Mouse (Mus musculus) R1 (cell line): ENCODE measurements around the gene Rin2.
"Not testable (repeated sequence)": the region's sequence is repeated elsewhere in the genome, so short reads cannot be mapped to it uniquely, and the experiment has no call there.

Experiments used
- DNase-seq: peaks from one replicate; pipeline ENCODE4 v3.0.0-alpha.2; 2018; ENCODE audit warnings: low read depth, low spot score

Gene Rin2

DNA sequence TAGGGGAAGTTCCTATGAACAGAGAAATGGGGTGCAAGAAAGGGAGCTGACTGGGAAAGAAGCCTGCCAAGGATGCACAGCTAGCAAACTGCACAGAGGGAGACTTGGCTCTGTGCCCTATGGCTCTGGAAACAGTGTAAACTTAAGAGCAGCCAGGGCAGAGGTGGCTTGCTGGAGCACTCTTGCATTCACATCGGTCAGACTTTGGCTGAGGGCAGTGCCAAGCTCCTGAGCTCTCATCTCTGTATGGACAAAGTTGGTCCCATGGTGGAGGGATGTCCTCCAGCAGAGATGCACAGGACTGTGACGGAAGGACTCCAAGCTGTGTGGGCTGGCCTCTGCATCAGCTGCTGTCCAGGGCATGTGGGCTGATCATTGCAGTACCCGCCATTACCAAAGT is 8.5 kb downstream of the Rin2 start:
- DNase-seq = no peak

DNA sequence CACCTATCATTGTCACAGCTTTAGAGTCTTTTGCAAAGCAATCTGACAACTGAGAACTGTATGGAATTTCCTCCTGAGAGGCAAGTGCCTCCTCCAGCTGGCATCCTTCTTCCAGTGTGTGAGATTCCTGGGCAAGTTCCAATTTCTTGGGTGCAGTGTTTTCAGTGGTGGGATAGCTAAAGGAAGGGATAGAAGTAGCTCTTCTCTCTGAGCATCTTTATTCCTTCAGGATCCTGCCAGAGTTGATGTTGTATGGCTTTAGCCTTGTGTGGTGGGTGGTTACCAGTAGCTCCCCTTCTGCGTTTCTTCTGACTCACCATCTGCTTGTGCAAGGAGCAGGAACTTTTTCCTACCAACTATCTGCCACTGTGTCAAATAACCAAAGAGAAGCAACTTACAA is 9.1 kb downstream of the Rin2 start:
- no peak for DNase-seq

DNA sequence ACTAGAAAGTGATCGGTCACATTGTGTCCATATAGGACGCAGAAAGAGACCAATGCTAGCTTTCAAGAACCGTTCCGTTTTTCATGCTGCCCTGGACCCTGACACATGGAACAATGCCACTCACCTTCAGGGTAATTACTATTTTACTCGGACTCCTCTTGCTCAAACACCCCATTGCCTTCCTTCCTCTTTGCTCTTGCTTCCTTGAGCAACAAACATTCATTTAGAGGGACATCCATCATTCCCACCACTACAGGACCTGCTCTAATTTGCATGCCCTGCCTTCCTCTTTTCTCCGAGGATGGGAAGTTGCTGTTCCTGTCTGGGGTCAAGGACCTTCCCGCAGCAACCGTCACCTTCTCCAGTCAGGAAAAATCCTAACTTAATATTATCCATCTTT is 9.9 kb downstream of the Rin2 start:
- DNase-seq = no peak

DNA sequence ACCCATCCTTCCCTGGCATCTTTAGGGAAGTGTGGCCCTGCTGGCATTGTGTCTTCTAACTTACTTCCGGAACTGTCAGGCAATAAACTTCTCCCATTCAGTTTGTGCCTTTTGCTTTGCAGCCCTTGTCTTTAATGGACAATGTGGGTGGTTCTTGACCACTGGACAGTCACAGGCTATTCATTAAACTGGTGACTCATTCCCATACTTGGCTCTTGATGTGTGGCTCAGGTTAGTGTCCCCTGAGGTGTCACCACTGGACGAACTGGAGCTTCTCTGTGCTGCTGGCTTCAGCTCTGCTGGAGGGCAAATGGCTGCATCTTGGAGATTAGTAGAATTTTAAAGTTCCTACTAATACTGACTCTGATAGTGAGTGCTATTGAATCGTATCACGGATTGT is 11.0 kb downstream of the Rin2 start:
- no peak for DNase-seq

DNA sequence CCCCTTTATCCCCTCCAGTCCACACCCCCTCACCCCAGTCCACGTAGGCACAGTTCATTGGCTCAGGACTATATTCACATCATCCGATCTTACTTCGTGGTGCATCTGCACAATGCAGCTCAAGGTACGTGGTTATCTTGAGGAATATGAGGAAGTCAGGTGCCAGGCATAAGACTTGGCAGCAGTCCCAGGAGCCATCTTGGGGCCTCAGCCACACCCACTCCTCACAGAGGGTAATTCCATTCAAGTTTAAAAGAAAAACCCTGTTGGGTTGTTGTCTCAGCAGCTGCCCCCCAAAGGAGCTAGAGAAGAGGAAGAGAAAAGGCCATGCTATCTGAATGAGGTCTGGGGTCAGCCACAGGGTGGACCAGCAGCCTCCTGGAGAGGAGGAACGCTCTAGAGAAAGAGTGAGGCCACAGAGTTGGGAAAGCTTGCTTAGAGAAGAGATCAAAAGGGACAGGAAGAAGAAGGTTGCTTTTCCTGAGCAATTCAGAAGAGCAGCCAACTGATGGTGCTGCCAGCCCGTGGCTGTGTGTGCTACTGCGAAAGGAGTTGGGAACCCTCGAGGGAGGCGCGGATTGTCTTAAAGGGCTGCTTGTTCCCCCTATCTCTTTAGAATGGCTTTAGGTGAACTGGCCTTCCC is 16.5 kb downstream of the Rin2 start:
- no peak for DNase-seq

DNA sequence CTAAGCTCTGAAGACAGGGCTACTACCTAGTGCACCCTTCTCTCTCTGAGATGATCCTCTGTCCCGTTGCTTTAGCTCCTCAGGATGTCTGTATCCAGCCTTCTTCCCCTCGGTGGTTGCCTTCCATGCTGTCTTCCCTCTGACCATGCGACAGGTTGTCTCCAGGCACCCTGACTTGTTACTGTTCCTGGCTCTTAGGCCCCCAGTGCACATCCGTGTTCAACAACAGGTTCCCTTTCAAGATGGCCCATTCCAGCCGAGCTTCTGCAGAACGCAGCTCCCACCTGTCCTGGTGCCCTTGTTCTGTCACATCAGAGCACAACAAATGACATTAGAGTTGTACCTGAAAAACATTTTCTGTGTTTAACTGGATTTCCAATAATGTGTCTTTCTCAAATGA is 22.1 kb downstream of the Rin2 start:
- no peak for DNase-seq

DNA sequence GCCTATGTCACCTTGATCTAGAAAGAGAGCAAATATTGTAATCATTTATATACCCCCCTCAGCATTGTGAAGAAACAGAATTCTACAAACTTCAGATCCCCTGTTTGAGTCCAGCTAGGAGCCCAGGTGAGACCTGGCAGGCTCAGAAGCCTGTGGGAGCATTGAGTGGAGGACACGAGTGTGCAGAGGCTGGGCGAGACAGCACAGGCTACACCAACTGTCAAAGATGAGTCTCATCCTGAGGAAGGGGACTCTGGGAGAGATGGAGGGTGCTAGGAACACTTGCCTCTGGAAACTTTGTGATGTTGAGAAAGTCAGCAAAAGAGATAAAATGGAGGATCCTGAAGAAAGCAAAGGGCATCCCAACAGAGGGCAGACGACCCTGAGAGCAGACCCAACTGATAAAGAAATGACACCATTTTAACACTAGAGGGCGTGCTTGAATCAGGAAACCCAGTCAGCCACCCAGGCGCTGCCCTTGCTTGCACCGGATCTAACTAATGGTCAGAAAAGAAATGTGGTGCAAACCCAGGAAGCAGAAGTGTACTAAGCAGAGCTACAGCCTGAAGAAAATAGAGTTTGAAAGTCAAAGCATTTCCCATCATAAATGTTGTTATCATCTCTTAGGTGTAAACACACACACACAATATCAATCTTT is 24.5 kb downstream of the Rin2 start:
- peak; percentile 66 for DNase-seq

DNA sequence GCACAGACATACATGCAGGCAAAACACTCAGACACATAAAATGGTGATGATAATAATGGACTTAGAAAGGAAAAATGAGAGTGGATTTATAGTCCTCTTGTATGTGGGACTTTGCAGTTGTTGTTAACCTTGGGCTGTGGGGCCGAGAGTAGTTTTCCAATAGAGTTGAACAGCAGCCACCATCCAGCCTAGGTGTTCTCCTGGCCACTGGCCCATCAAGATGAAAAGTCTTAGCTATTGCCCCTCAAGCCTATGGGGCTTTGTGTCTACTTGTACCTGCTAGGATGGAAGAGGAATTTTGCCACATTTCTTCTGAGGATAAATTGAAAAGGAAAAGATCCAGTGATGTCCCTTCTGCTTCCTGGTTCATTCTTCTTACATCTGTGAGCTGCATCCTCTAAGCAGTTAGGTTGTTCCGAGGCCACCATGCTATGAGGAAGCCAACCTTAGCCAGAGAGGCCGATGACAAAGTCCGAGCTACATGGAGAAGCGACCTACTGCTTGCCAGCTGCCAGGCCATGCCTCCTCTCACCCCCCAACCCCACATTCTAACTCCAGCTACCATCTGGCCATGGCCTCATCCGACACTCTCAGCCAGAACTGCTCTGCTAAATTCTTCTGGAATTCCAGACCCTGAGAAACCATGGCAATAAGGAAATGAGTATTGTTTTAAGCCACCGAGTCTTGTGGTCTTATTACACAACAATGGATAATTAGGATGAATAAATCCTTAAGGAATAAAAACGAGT is 25.4 kb downstream of the Rin2 start:
- DNase-seq = no peak

DNA sequence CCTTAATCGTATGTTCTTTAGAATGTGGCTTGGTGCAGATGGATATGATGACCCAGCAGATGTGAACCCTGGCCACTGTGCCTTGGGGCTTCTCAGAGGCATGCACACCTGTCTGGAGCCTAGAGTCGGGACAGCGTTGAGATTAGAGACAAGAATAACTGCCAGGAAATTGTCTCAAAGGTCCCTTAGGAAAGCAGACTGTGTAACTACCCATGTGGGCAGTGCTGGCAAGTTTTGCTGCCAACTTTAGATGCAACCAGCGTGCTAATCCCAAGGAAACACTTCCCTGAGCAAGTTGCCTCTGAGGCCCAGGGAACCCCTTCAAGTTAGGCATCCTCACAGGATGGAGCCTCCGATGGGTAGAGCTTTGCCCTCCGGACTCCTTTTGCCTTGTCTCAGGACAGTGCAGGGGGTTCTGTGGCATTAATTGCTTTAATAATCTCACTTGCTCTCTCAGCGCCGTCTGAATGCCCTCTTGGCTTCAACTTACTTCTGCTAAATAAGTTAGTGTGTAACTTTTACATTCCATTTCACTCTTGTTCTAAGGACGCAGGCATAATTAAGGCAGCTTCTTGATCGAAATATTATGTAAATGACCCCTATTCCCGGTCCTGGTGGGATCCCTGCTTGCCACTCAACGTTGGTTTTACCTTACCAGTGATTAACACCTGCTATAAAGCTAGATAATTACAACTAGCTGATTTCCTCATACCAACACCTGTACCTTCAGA is 26.8 kb downstream of the Rin2 start:
- no peak for DNase-seq

DNA sequence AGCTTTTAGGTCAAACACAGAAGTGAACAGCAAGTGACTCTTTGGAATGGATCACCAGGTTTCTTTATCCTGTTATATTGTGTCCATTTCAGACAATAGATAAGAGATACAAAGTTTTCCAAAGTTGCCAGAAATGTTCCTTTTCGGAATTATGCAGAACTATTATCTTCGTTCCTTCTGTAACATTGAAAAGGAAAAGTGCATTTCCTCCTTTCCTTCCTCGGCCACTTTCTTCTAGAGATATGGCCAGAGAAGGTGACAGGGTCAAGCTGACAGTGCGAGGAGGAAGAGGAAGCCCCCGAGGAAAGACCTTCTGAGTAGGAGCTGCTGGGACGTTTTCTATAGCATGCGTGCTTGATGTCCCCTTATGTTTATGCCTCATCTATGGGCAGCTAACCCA is 29.7 kb downstream of the Rin2 start:
- no peak for DNase-seq

DNA sequence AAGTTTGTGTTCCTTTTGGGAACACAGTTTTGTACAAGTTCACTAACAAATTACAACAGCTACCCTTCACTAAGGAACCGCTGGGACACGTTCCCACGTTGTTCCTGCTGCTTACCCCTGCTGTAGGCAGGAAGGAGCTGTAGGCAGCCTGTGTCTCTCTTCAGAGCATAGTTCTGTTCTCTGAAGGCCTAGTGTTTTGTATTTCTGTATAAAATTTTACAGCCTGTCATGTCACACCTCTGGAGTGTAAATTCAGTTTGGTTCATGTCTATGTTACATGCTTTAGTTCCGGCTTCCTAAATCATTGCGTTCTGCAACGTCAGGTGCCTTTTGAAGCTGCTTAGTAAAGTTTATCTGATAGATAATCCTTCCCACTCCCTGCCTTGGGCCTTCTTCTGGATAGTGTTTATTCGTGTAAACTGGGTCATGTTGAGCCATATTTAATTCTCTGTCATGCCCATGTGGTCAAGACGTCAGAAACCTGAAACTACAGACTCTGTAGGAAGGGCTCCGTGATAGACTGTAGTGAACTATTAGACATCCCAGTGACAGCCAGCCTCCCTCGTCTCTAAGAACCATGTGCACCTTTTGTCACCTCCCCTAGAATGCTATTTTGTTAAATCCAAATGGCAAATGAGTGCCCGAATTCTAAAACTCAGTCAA is 34.8 kb downstream of the Rin2 start:
- DNase-seq = no peak

DNA sequence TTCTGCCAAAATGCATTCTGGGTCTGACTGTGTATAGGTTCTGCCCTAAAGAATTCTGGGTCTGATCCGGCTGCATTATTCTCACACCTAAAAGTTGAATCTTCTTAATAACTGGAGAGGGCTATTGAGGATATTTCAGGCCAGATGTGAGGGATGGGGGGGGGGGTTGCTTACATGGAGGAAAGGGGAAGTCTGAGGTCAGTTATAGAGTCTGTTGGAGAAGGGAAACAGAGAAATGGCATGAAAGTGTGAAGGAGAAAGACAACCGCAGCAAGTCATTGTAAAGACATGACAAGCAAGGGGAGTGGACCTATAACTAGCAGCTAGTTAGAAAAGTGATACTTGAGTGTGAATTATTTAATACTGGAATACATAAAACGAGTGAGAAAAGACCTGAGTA is 36.5 kb downstream of the Rin2 start:
- DNase-seq = no peak

DNA sequence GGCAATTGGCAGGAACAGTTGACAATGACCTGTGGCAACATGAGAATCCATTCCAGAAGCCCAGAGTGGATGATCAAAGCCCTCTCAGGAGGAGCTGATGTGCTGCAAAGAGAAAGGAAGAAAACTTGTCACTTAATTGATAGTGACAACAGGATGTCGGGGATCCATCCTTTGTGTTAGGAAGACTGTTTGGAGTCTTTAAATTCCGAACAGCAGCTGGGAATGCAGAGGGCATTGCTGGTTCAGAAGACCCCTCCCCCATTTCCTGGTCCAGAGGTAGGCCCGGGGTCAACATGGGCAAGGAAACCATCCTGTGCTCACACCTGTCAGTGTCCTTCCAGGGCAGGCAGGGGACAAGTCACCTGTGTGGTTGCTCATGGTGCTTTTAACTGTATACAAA is 37.0 kb downstream of the Rin2 start:
- no peak for DNase-seq

DNA sequence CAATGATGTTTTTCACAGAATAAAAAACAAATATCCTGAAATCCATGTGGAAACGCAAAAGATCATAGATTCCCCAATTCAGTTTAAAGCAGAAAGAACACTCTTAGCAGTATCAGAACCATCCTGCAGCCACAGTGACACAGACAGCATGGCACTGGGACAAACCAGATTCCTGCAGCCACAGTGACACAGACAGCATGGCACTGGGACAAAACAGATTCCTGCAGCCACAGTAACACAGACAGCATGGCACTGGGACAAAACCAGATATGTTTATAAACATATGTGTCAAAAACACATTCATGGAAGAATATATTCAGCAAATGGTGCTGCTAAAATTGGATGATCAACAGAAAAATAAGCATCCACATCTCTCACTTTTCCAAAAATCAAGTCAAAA is 42.5 kb downstream of the Rin2 start:
- DNase-seq = no peak

DNA sequence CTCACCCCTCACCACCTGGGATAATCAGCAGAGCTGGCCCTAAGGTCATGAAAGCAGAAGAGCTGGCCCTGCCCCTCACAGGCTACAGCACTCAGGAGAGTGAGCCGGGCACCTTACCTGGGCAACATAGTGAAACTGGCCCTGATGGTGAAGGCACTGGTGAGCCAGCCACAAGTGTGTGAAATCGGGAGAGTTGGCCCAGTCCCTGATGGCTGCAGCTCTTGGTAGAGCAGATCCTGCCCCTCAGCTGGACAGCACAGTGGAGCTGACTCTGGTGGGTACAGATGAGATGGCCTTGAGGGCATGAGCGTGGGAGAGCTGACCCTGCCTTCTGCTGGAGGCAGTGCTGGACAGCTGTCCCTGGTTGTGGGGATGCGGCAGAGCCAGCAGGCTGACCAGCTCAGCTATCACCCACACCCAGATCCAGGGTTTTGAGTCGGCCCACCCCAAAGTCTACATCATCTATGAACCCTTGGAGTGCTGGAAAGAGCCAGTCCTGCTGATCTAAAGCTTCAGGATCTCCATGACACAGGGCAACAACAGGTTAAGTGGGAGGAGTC is 43.7 kb downstream of the Rin2 start:
- no peak for DNase-seq

DNA sequence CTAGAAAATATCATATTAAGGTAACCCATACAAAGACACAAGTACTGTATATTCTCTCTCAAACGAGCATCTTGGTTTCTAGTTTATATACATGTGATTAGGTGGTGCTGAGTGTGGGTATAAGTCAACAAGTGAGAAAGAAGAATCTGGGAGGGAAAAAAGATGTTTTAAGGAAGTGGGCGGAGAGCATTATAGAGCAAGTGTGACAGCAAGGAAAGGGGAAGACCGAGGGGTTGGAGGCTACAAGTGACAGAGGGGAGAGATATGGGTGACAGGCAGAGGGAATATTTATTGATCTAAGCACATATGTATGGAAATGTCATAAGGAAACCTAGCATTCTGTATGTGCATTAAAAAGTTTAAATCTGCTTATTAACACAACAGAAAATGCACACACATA is 45.1 kb downstream of the Rin2 start:
- no peak for DNase-seq

DNA sequence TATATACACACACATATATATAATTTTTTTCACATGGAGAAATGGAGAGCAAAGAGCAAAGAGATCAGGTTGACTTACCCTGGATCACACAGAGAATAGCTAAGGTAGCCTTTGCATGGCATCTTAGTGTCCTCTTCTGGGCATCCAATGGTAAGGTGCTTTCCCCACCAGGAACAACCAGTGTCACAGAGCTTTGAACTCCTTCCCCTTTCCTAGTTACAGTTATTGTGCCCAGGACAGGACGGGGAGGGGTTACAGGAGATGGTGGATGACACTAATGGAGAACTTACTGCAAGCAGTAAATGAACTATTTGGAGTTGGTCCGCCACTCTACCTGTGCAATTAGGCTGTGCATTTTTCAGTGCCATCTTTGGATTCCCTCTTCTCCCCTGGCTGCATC is 45.7 kb downstream of the Rin2 start:
- DNase-seq = no peak

DNA sequence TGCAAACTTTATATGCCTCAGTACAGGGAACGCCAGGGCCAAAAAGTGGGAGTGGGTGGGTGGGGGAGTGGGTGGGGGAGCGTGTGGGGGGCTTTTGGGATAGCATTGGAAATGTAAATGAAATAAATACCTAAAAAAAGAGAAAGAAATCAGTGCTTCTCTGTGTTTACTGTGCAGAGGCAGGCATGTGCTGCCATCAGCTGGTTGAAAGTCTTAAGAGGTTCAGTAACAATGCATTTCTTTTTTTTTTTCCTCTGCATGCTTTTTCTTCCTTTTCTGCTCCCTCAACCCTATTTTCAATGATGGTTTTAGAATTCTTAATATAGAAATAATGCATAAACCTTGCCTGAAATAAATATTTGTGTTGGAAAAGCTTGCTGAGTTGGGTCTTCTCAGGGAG is 47.3 kb downstream of the Rin2 start:
- DNase-seq = not testable (repeated sequence)

DNA sequence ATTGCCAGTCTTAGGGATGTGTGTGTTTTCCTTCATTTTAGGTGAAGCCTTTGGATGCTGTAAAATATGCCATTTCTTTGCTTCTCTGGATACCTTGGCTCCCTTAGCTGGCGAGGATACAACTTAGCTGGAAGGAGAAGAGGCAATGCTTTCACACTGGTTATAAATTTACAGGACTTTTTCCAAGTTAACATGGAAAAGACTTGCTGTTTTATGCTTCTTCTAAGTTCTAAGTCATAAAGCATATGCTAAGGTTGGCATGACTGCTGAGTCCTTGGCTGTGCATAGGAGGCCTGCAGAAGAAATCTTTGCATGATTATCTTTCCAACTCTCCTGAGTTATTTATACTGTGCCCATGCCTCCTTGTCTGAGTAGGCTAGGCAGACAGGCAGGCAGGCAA is 49.3 kb downstream of the Rin2 start:
- no peak for DNase-seq

DNA sequence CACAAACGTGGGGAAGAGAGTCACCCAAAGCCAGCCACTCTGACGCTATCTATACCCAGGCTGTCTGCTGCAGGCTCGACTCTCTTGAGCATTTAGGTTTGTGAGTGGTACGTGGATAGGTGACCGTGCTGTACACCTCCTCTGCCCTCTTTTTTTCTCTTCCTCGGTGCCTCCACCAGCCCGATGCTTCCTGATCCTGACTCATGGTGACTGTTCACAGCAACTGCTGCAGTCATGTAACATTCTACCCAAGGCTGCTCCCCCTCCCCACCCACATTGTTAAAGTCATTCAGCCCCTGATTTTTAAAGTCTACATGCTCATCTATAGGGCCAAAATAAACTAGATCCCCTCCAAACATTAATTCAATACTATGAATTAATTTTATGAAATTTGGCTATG is 54.4 kb downstream of the Rin2 start:
- no peak for DNase-seq

DNA sequence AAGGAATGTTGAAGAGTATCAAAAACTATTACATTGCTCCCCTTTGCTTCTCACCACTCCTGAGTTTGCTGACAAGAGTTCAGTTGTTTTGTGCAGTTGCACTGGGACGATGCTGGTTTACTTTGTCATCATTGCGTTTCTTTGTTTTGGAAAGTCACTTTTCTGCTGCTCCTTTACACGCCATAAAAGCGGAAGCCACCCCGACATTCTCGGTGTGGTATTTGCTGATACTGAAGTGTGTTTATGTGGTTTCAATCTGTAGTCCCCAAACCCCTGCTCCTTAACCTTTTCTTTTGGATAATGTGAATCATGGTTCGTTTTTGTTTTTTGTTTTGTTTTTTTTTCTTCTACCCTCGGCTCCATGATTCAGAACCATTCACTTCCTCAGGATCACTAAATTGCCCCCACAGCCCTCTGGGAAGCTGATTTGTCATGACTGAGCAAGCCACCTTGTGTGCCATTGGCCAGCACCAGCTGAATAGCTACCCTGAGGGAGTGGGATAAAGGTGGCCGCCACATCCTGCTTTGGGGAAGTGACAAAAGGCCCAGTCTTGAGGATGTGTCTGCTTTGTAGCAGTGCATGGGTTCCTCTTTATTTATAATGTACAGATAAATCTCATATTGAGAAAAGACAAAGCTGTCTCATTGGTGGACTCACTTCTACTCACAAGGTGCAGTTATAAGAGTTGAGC is 55.3 kb downstream of the Rin2 start:
- no peak for DNase-seq
